Mouse (Mus musculus) thymus, adult 2 months (tissue): ENCODE results near the gene Cacnb1. TPM values are rescaled to one million over a fixed set of nuclear protein-coding genes. Genes with fewer than 3 reads are reported as not detected.

ENCODE experiments used
- DNase-seq: peaks from one replicate; pipeline ENCODE4 v3.0.0; 2021
- H3K27ac ChIP-seq: fragments of 200-500 bp; 2 replicates; pipeline ENCODE4 v1.5.1; 2012; ENCODE audit warnings: low read length, control low read depth; ENCODE audit not compliant: control insufficient read depth, insufficient read depth
- H3K27me3 ChIP-seq: fragments of 200-500 bp; 2 replicates; pipeline ENCODE4 v1.6.1; 2012; ENCODE audit warnings: mild to moderate bottlenecking, low read length, moderate library complexity, mixed read lengths; ENCODE audit not compliant: control insufficient read depth, insufficient read depth
- H3K36me3 ChIP-seq: fragments of 200-500 bp; 2 replicates; pipeline ENCODE4 v1.6.1; 2012; ENCODE audit warnings: mild to moderate bottlenecking, low read length, moderate library complexity; ENCODE audit not compliant: control insufficient read depth, insufficient read depth
- H3K4me1 ChIP-seq: fragments of 200-500 bp; replicated peaks from 2 replicates; pipeline ENCODE4 v1.6.1; 2012; ENCODE audit warnings: low read length; ENCODE audit not compliant: control insufficient read depth, insufficient read depth
- H3K4me3 ChIP-seq: fragments of 200-500 bp; 2 replicates; pipeline ENCODE4 v1.5.1; 2012; ENCODE audit warnings: mild to moderate bottlenecking, low read length, control low read depth, moderate library complexity; ENCODE audit not compliant: control insufficient read depth, insufficient read depth
- CTCF ChIP-seq: fragments of 200-500 bp; IDR thresholded peaks from 2 replicates; pipeline ENCODE4 v1.5.1; 2012; ENCODE audit warnings: mild to moderate bottlenecking, control low read depth, low read length, moderate library complexity, borderline replicate concordance; ENCODE audit not compliant: control insufficient read depth, poor library complexity, insufficient read depth; ENCODE audit errors: extremely low read depth
- POLR2A ChIP-seq: fragments of 200-500 bp; IDR thresholded peaks from 2 replicates; pipeline ENCODE4 v1.6.1; 2012; ENCODE audit warnings: mild to moderate bottlenecking, low read length, control low read depth, moderate library complexity; ENCODE audit not compliant: control insufficient read depth, poor library complexity, insufficient read depth; ENCODE audit errors: extremely low read depth
- WGBS: fragments of 180-500 bp; shearing (Covaris S2); methylation state at CpG from one replicate; pipeline ENCODE4 v1.1.7; 2018; 5-methylcytosine and 5-hydroxymethylcytosine counted together
- polyA plus RNA-seq: library from polyadenylated mRNA; depleted of rRNA; stranded (reverse); fragments of >200 nt; gene quantifications from 2 replicates; pipeline ENCODE4 v1.2.3, GENCODE M21; 2012

The Cacnb1 gene
- polyA plus RNA-seq, 1 experiment: 27.1 TPM

GRCm38 (mm10) chr11:98016824-98017223 is 6.0 kb downstream of the Cacnb1 start:
- TF ChIP-seq POLR2A: no peak
- no peak for TF ChIP-seq CTCF
- Histone ChIP-seq H3K27me3 (no peaks in the 10 kb centered on the region), H3K36me3 (no peaks in the 10 kb centered on the region), H3K4me3 (no peak overlapping the region), H3K27ac (no peak overlapping the region), H3K4me1 (peaks cover 26% of the 10 kb centered on the region)
- WGBS: 98% methylated on average over 4 of the region's 4 CpGs
- DNase-seq: no peak

- Histone ChIP-seq H3K27ac (no peak overlapping the region), H3K4me3 (no peak overlapping the region), H3K27me3 (no peaks in the 10 kb centered on the region), H3K4me1 (peaks cover 20% of the 10 kb centered on the region), H3K36me3 (no peaks in the 10 kb centered on the region)
- TF ChIP-seq POLR2A (no peak), CTCF (no peak)
- DNase-seq: no peak
- 98% methylated on average over 5 of the region's 5 CpGs for WGBS
Observed at GRCm38 (mm10) chr11:98016177-98016576, 6.7 kb downstream of the Cacnb1 start.

- TF ChIP-seq POLR2A: no peak
- no peak for TF ChIP-seq CTCF
- WGBS: 92% methylated on average over 10 of the region's 10 CpGs
- H3K4me1 ChIP-seq: peaks cover 6% of the 10 kb centered on the region
- H3K27me3 ChIP-seq: no peaks in the 10 kb centered on the region
- H3K27ac ChIP-seq: no peak overlapping the region
- no peak overlapping the region for H3K4me3 ChIP-seq
- DNase-seq: no peak
- H3K36me3 ChIP-seq: no peaks in the 10 kb centered on the region
Observed at GRCm38 (mm10) chr11:98012831-98013230, 10.0 kb downstream of the Cacnb1 start.

- Histone ChIP-seq H3K4me3 (no peak overlapping the region), H3K36me3 (no peaks in the 10 kb centered on the region), H3K27me3 (no peaks in the 10 kb centered on the region), H3K4me1 (peaks cover 8% of the 10 kb centered on the region), H3K27ac (no peak overlapping the region)
- TF ChIP-seq CTCF: no peak
- TF ChIP-seq POLR2A: no peak
- DNase-seq: no peak
- 87% methylated on average over 9 of the region's 9 CpGs for WGBS
Observed at GRCm38 (mm10) chr11:98011716-98012115, 11.1 kb downstream of the Cacnb1 start.

- 36% methylated on average over 11 of the region's 11 CpGs for WGBS
- Histone ChIP-seq H3K36me3 (no peaks in the 10 kb centered on the region), H3K4me1 (peaks cover 16% of the 10 kb centered on the region), H3K4me3 (no peak overlapping the region), H3K27me3 (no peaks in the 10 kb centered on the region), H3K27ac (no peak overlapping the region)
- no peak for DNase-seq
- TF ChIP-seq POLR2A: no peak
- no peak for TF ChIP-seq CTCF
Observed at GRCm38 (mm10) chr11:98008087-98008486, 14.7 kb downstream of the Cacnb1 start.

- H3K36me3 ChIP-seq: no peaks in the 10 kb centered on the region
- TF ChIP-seq CTCF (no peak), POLR2A (no peak)
- no peak overlapping the region for H3K27ac ChIP-seq
- DNase-seq: no peak
- no peak overlapping the region for H3K4me3 ChIP-seq
- peaks cover 37% of the 10 kb centered on the region for H3K4me1 ChIP-seq
- no peaks in the 10 kb centered on the region for H3K27me3 ChIP-seq
- 95% methylated on average over 10 of the region's 10 CpGs for WGBS
Observed at GRCm38 (mm10) chr11:98005686-98006085, 17.1 kb downstream of the Cacnb1 start.

GRCm38 (mm10) chr11:98005076-98005475 is 17.8 kb downstream of the Cacnb1 start:
- TF ChIP-seq POLR2A (no peak), CTCF (no peak)
- DNase-seq: no peak
- H3K4me1 ChIP-seq: peaks cover 41% of the 10 kb centered on the region
- no peak overlapping the region for H3K27ac ChIP-seq
- WGBS: 91% methylated on average over 13 of the region's 13 CpGs
- H3K4me3 ChIP-seq: no peak overlapping the region
- no peaks in the 10 kb centered on the region for H3K27me3 ChIP-seq
- no peaks in the 10 kb centered on the region for H3K36me3 ChIP-seq
